Mouse (Mus musculus): ENCODE measurements around the gene Crlf1.
A peak's percentile ranks its signal among the peaks of the same experiment; 100 is the strongest.

Gene Crlf1

GRCm38 (mm10) chr8:70522592-70523403 lies 29.8 kb downstream of the Crlf1 start:
- DNase-seq (ENCODE audit: low spot score in 2 of 2) = peak; percentile 91 to 95

- DNase-seq (ENCODE audit: low spot score in 2 of 2) = no peak
These were observed 34.2 kb downstream of the Crlf1 start for GRCm38 (mm10) chr8:70527111-70527511.

- peak; percentile 95 to 99 for DNase-seq (ENCODE audit: low spot score in 2 of 2)
These were observed 34.7 kb downstream of the Crlf1 start, which contains the start of the genes Fkbp8 and Kxd1 for GRCm38 (mm10) chr8:70527512-70528181. Gene Fkbp8, plus strand, starts transcription at chr8:70527724. Gene Kxd1, minus strand, starts transcription at chr8:70527956.

- no peak for DNase-seq (ENCODE audit: low spot score in 2 of 2)
These were observed 35.3 kb downstream of the Crlf1 start for GRCm38 (mm10) chr8:70528182-70528797.

- DNase-seq (ENCODE audit: low spot score in 2 of 2) = no peak
These were observed 36.3 kb downstream of the Crlf1 start for GRCm38 (mm10) chr8:70529299-70529698.

GRCm38 (mm10) chr8:70529741-70530161 lies 36.8 kb downstream of the Crlf1 start:
- no peak for DNase-seq (ENCODE audit: low spot score in 2 of 2)

GRCm38 (mm10) chr8:70530314-70530713 lies 37.4 kb downstream of the Crlf1 start:
- no peak for DNase-seq (ENCODE audit: low spot score in 2 of 2)

GRCm38 (mm10) chr8:70534281-70534680 lies 41.3 kb downstream of the Crlf1 start:
- no peak for DNase-seq (ENCODE audit: low spot score in 2 of 2)

GRCm38 (mm10) chr8:70535221-70535620 lies 42.3 kb downstream of the Crlf1 start:
- no peak for DNase-seq (ENCODE audit: low spot score in 2 of 2)

GRCm38 (mm10) chr8:70535701-70536100 lies 42.7 kb downstream of the Crlf1 start:
- no peak for DNase-seq (ENCODE audit: low spot score in 2 of 2)

- peak; percentile 53 to 70 for DNase-seq (ENCODE audit: low spot score in 2 of 2)
These were observed 45.1 kb downstream of the Crlf1 start for GRCm38 (mm10) chr8:70538024-70538579.

GRCm38 (mm10) chr8:70538633-70539076 lies 45.7 kb downstream of the Crlf1 start:
- peak; percentile 98 for DNase-seq (ENCODE audit: low spot score in 2 of 2)

GRCm38 (mm10) chr8:70539077-70539813 lies 46.3 kb downstream of the Crlf1 start, which contains the start of gene Ell:
Gene Ell, plus strand, starts transcription at chr8:70539457.
- DNase-seq (ENCODE audit: low spot score in 2 of 2) = peak; percentile 99

- DNase-seq (ENCODE audit: low spot score in 2 of 2) = peak in 1 of 2 experiments; percentile 32
These were observed 47.1 kb downstream of the Crlf1 start for GRCm38 (mm10) chr8:70540013-70540506.

GRCm38 (mm10) chr8:70540507-70541071 lies 47.6 kb downstream of the Crlf1 start:
- no peak for DNase-seq (ENCODE audit: low spot score in 2 of 2)

GRCm38 (mm10) chr8:70541081-70541480 lies 48.1 kb downstream of the Crlf1 start:
- DNase-seq (ENCODE audit: low spot score in 2 of 2) = no peak

GRCm38 (mm10) chr8:70544200-70544687 lies 51.3 kb downstream of the Crlf1 start:
- DNase-seq (ENCODE audit: low spot score in 2 of 2) = peak; percentile 50 to 78

- no peak for DNase-seq (ENCODE audit: low spot score in 2 of 2)
These were observed 53.5 kb downstream of the Crlf1 start for GRCm38 (mm10) chr8:70546412-70546811.

- DNase-seq (ENCODE audit: low spot score in 2 of 2) = no peak
These were observed 54.8 kb downstream of the Crlf1 start for GRCm38 (mm10) chr8:70547762-70548161.

GRCm38 (mm10) chr8:70549412-70550184 lies 56.6 kb downstream of the Crlf1 start:
- no peak for DNase-seq (ENCODE audit: low spot score in 2 of 2)

Data from urinary bladder, adult 18-20 months (tissue).